Mouse (Mus musculus) forebrain, embryonic 16.5 days (tissue): Measurements from ENCODE around the gene Atxn2. TPM values are rescaled to one million over a fixed set of nuclear protein-coding genes. Genes with fewer than 3 reads are reported as not detected.
"Not testable (repeated sequence)": the region's sequence is repeated elsewhere in the genome, so short reads cannot be mapped to it uniquely, and the experiment has no call there.

Source experiments
- ATAC-seq: fragments of 200-750 bp; cut with Nextera tagmentation; 2 replicates; pipeline ENCODE4 v1.8.0; 2017; ENCODE audit warnings: mild to moderate bottlenecking, moderate library complexity
- H3K27ac ChIP-seq: fragments of 300-500 bp; sonication (generic); 2 replicates; pipeline ENCODE4 v1.5.1; 2014; ENCODE audit warnings: low read length, control low read depth
- H3K27me3 ChIP-seq: fragments of 300-500 bp; sonication (generic); replicated peaks from 2 replicates; pipeline ENCODE4 v1.6.1; 2014; ENCODE audit warnings: low read length; ENCODE audit not compliant: control insufficient read depth, insufficient read depth
- H3K36me3 ChIP-seq: fragments of 300-500 bp; sonication (generic); 2 replicates; pipeline ENCODE4 v1.6.1; 2014; ENCODE audit not compliant: control insufficient read depth, insufficient read depth
- H3K4me1 ChIP-seq: fragments of 300-500 bp; sonication (generic); replicated peaks from 2 replicates; pipeline ENCODE4 v1.6.1; 2014; ENCODE audit warnings: low read length; ENCODE audit not compliant: control insufficient read depth, insufficient read depth
- H3K4me2 ChIP-seq: fragments of 300-500 bp; sonication (generic); 2 replicates; pipeline ENCODE4 v1.6.1; 2014; ENCODE audit warnings: mild to moderate bottlenecking, low read length, control low read depth
- H3K4me3 ChIP-seq: fragments of 300-500 bp; sonication (generic); replicated peaks from 2 replicates; pipeline ENCODE4 v1.5.1; 2014; ENCODE audit warnings: mild to moderate bottlenecking, low read length, control low read depth
- H3K9ac ChIP-seq: fragments of 300-500 bp; sonication (generic); replicated peaks from 2 replicates; pipeline ENCODE4 v1.6.1; 2014; ENCODE audit warnings: low read depth, low read length, control low read depth
- H3K9me3 ChIP-seq: fragments of 300-500 bp; sonication (generic); 2 replicates; pipeline ENCODE4 v1.6.1; 2016; ENCODE audit warnings: low read length; ENCODE audit not compliant: control insufficient read depth
- WGBS: fragments of 180-500 bp; shearing (Covaris S2); extraction: QIAGEN DNeasy Blood & Tissue Kit; methylation state at CpG from one replicate; pipeline ENCODE4 v1.1.7; 2014; 5-methylcytosine and 5-hydroxymethylcytosine counted together
- polyA plus RNA-seq: library from polyadenylated mRNA; unstranded; fragments of >200 nt; fragmentation: Nextera tagmentation; extraction: Ambion mirVana; gene quantifications from 2 replicates; pipeline ENCODE4 v1.2.1, GENCODE M21; 2015

Atxn2 gene
- polyA plus RNA-seq, 1 experiment from 2014 or later = 58.3 TPM

- Histone ChIP-seq H3K27ac (no peak overlapping the region), H3K36me3 (no peaks in the 10 kb centered on the region), H3K9ac (no peak overlapping the region), H3K4me1 (no peaks in the 10 kb centered on the region), H3K9me3 (no peaks in the 10 kb centered on the region), H3K4me2 (no peak overlapping the region), H3K27me3 (no peaks in the 10 kb centered on the region), H3K4me3 (no peak overlapping the region)
- 87% methylated on average over 2 of the region's 2 CpGs for WGBS
- ATAC-seq = no peak
Measured at GRCm38 (mm10) chr5:121742915-121743314, 31.8 kb downstream of the Atxn2 start.

GRCm38 (mm10) chr5:121747884-121748594, 36.9 kb downstream of the Atxn2 start:
- H3K27ac ChIP-seq, H3K4me2 ChIP-seq, H3K27me3 ChIP-seq, H3K4me3 ChIP-seq, H3K36me3 ChIP-seq, H3K9ac ChIP-seq, H3K4me1 ChIP-seq, H3K9me3 ChIP-seq, ATAC-seq: not testable (repeated sequence)
- 95% methylated on average over 4 of the region's 4 CpGs for WGBS

GRCm38 (mm10) chr5:121749633-121750032, 38.5 kb downstream of the Atxn2 start:
- H3K36me3 ChIP-seq = peaks cover 8% of the 10 kb centered on the region
- no peak overlapping the region for H3K4me3 ChIP-seq
- 98% methylated on average over 2 of the region's 2 CpGs for WGBS
- H3K9me3 ChIP-seq = no peaks in the 10 kb centered on the region
- no peaks in the 10 kb centered on the region for H3K4me1 ChIP-seq
- H3K4me2 ChIP-seq = no peak overlapping the region
- H3K27ac ChIP-seq = no peak overlapping the region
- no peaks in the 10 kb centered on the region for H3K27me3 ChIP-seq
- no peak overlapping the region for H3K9ac ChIP-seq
- no peak for ATAC-seq

- H3K36me3 ChIP-seq = no peaks in the 10 kb centered on the region
- 65% methylated on average over 2 of the region's 2 CpGs for WGBS
- H3K9ac ChIP-seq = no peak overlapping the region
- H3K9me3 ChIP-seq = no peaks in the 10 kb centered on the region
- no peak overlapping the region for H3K27ac ChIP-seq
- no peak for ATAC-seq
- H3K4me1 ChIP-seq = no peaks in the 10 kb centered on the region
- H3K27me3 ChIP-seq = no peaks in the 10 kb centered on the region
- H3K4me3 ChIP-seq = no peak overlapping the region
- no peak overlapping the region for H3K4me2 ChIP-seq
Measured at GRCm38 (mm10) chr5:121757900-121758299, 46.8 kb downstream of the Atxn2 start.

GRCm38 (mm10) chr5:121758341-121758740, 47.2 kb downstream of the Atxn2 start:
- no peaks in the 10 kb centered on the region for H3K27me3 ChIP-seq
- no peaks in the 10 kb centered on the region for H3K9me3 ChIP-seq
- H3K36me3 ChIP-seq = no peaks in the 10 kb centered on the region
- no peak overlapping the region for H3K9ac ChIP-seq
- no peaks in the 10 kb centered on the region for H3K4me1 ChIP-seq
- no peak overlapping the region for H3K27ac ChIP-seq
- H3K4me3 ChIP-seq = no peak overlapping the region
- no peak for ATAC-seq
- H3K4me2 ChIP-seq = no peak overlapping the region
- 84% methylated on average over 4 of the region's 4 CpGs for WGBS

GRCm38 (mm10) chr5:121759921-121760320, 48.8 kb downstream of the Atxn2 start:
- Histone ChIP-seq H3K4me3 (no peak overlapping the region), H3K9me3 (no peaks in the 10 kb centered on the region), H3K27me3 (no peaks in the 10 kb centered on the region), H3K36me3 (no peaks in the 10 kb centered on the region), H3K9ac (no peak overlapping the region), H3K4me1 (no peaks in the 10 kb centered on the region), H3K4me2 (no peak overlapping the region), H3K27ac (no peak overlapping the region)
- WGBS = 83% methylated on average over 4 of the region's 4 CpGs
- ATAC-seq = no peak

GRCm38 (mm10) chr5:121761459-121761858, 50.3 kb downstream of the Atxn2 start:
- 55% methylated on average over 7 of the region's 7 CpGs for WGBS
- H3K9ac ChIP-seq = no peak overlapping the region
- H3K36me3 ChIP-seq = no peaks in the 10 kb centered on the region
- no peak overlapping the region for H3K27ac ChIP-seq
- no peak overlapping the region for H3K4me2 ChIP-seq
- H3K9me3 ChIP-seq = no peaks in the 10 kb centered on the region
- no peak for ATAC-seq
- H3K27me3 ChIP-seq = no peaks in the 10 kb centered on the region
- H3K4me3 ChIP-seq = no peak overlapping the region
- no peaks in the 10 kb centered on the region for H3K4me1 ChIP-seq

- H3K27ac ChIP-seq = no peak overlapping the region
- no peak overlapping the region for H3K4me3 ChIP-seq
- no peak for ATAC-seq
- H3K4me1 ChIP-seq = no peaks in the 10 kb centered on the region
- 91% methylated on average over 6 of the region's 6 CpGs for WGBS
- H3K4me2 ChIP-seq = no peak overlapping the region
- no peaks in the 10 kb centered on the region for H3K9me3 ChIP-seq
- no peaks in the 10 kb centered on the region for H3K27me3 ChIP-seq
- H3K9ac ChIP-seq = no peak overlapping the region
- no peaks in the 10 kb centered on the region for H3K36me3 ChIP-seq
Measured at GRCm38 (mm10) chr5:121762949-121763348, 51.8 kb downstream of the Atxn2 start.

- Histone ChIP-seq H3K9me3 (no peaks in the 10 kb centered on the region), H3K27ac (no peak overlapping the region), H3K36me3 (no peaks in the 10 kb centered on the region), H3K4me2 (no peak overlapping the region), H3K4me3 (no peak overlapping the region), H3K9ac (no peak overlapping the region), H3K4me1 (no peaks in the 10 kb centered on the region), H3K27me3 (no peaks in the 10 kb centered on the region)
- 83% methylated on average over 2 of the region's 2 CpGs for WGBS
- ATAC-seq = no peak
Measured at GRCm38 (mm10) chr5:121765020-121765419, 53.9 kb downstream of the Atxn2 start.
